Mouse (Mus musculus): Measurements from ENCODE around the gene Btg1.

- no peak for TF ChIP-seq EP300 (IDR thresholded peaks at IDR 0.05; ENCODE audit: insufficient read depth, low read depth, low read length)
- TF ChIP-seq CTCF (IDR thresholded peaks at IDR 0.05) = no peak
Observed at GRCm38 (mm10) chr10:96627332-96627731, 10.5 kb downstream of the Btg1 start.
